Mouse (Mus musculus): ENCODE measurements at regions not wholly inside any gene's neighbourhood (a gene's known extent, or its start where the extent isn't known, plus 50 kb on each side); places are given as distances from the start of the nearest gene placed in this dataset.

DNA sequence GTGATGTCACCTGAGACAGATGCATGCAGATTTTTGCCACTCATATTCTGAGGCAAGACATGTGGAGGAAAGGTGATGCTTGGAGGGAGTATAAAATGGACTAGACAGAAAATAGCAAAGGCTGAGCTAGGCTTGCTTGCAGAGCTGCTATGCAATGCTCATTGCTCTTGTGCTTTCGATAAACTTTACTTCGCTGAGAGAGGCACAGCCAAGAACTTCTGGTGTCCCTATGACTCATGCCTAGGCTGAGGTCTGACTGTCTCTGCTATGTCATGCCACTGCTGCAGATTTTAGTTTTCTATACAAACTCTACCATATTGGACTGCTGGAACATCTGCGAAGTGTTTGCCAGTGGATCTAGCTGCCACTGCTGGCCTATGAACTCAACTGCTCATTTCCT lies 687.5 kb upstream of the Pou3f3 start:
- DNase-seq (ENCODE audit: low read depth): no peak

DNA sequence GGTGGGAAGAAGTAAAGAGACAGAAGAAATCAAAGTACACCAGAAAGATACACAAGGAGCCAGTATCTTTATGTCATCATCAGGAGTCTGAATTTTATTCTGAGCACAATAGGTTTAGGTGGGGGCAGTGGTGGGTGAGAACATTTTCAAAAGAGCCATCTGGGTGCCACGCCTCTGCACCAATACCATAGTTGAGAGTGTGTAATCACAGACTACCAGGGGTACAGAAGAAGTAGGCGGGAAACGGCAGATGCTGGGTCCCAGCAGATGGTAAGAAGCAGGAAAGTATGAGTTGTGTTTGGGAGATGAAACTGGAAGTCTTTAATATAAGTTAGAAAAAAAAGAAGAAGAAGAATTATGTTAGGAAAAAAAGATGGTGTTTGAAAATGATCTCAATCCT lies 682.7 kb upstream of the Pou3f3 start:
- no peak for DNase-seq (ENCODE audit: low read depth)

DNA sequence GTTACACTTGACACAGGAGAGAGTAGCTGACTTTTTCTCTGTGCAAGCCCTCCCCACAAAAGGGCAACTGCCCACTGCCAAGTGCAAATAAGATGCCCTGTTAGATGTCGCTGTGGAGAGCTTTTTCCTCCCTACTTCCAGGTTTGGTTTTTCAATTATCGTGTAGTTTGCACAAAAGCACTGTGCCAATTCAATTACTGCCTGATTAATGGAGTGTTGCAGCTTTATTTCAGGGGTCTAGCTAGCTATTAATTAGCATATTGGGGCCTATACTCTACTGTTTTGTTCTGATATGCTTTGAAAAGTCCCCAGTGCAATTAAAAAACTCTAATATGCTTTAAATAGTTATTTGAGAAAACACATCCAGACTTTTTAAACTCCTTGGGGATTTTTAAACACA lies 676.6 kb upstream of the Pou3f3 start:
- no peak for DNase-seq (ENCODE audit: low read depth)

DNA sequence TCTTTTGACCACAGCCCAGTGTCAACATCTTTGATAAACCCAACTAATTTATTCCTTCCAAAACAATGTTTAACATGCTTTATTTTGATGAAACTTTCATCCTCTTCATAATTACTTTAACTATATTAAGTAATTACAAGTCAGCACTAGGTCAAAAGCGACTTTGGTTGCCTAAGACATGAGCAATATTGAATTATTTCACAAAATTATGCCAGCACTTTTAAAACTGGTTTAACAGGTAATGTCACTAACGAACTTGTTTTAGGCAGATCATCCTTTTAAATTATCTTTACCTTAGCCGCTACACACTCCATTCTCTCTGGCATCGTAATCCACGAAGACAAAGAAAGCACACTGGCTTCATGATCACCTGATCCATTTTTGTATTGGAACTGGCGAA lies 669.8 kb upstream of the Pou3f3 start:
- no peak for DNase-seq (ENCODE audit: low read depth)

DNA sequence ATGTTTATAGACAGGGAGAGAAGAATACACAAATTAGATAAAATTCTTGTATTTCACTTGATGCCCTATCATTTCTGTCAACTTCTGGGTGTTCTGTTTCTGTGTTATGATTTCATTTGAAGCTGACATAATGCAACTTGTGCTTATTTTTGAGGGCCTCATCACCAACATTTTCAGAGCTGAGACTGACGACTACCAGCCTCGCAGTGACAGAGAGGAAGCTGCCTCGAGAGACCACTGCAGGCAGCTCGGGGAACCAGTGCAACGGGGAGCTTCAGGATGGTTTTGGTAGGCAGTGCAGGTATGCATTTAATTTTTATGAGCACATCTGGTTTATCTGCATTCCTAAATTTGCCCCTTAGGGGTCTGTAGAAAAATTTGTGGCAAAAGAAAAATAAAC lies 669.1 kb upstream of the Pou3f3 start:
- DNase-seq (ENCODE audit: low read depth): no peak

DNA sequence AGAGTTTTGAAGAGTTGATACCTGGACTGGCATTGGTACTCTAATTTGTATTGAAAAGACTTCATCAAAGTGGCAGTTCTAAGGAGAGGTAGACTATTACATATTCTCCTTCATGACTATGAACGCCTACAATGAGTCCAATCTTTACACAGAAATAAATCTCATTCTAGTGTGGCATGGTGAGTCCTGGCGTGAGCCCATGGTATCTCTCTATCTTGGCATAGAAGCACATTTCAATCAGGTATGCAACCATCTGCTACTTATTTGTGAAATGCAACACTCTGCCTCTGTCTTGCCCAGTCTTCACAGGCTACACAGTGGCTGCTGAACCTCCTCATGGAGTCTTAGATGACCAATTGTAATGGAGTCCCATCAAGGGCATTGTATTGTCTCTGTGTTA lies 661.8 kb upstream of the Pou3f3 start:
- no peak for DNase-seq (ENCODE audit: low read depth)

DNA sequence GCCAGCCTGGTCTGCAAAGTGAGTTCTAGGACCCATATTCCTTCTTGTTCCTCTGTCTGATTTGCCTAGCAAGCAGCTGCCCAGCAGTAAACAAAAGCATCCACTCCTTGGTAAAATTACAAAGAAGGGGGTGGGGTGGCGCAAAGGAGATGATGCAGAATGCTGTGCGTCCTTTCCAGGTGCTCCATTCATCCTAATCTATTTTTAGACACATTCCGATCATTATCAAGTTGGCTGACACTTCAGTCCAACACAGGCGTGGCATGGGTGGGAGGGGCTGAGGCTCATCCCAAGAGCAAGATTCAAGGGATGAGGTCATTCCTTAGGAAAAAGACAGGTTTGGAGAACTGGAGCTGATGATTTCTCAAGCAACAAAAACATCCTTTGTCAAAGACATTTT lies 660.2 kb upstream of the Pou3f3 start:
- no peak for DNase-seq (ENCODE audit: low read depth)

DNA sequence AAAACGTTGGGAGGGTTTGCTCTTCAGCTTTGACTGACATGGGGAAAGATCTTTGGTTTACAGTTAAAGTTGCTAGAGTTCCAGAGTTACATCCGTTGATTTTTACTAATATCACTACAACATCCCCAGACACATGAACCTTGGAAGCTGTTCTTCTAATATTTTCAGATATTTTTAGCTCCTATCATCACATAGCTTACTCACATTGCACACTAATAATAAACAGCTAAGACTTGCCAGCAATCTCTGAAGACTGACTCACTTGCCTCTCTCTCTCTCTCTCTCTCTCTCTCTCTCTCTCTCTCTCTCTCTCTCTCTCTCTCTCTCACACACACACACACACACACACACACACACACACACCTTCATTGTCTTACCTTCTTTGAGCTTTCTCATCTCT lies 654.0 kb upstream of the Pou3f3 start:
- no peak for DNase-seq (ENCODE audit: low read depth)

DNA sequence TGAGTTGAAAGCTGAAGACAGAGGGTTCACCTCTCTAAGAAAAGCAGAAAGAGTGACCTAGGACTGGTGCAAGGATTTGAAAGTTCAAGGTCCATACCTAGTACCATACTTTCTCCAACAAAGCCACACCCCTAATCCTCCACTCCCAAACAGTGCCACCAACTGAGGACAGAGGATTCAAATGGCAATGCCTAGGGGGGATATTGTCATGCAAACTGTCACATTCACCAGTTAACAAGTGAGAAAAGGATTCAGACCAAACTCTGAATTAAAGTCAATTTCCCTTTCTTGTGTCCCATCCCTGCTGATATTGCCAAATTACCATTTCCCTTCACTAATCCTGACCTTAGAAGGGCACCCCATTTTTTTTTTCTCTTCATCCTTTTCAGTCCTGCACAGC lies 637.1 kb upstream of the Pou3f3 start:
- no peak for DNase-seq (ENCODE audit: low read depth)

DNA sequence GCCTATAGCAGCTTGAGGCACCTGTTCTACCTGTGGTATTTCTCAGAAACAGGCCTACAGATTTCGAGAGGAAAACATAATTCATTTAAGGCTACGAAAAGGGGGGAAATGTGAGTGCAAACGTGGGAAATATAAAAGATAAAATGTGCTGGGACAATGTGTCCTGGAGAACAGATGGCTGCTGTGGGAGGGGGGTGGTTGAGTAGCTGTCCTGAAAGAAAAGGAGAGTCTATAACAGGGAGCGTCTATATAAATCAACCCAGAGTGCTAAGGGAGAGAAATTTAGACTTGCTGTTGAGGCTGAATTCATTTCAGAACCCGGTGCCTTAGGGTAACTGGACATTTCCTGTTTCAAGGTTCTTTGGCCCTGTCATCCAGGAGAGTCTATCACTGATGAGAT lies 625.5 kb upstream of the Pou3f3 start:
- no peak for DNase-seq (ENCODE audit: low read depth)

DNA sequence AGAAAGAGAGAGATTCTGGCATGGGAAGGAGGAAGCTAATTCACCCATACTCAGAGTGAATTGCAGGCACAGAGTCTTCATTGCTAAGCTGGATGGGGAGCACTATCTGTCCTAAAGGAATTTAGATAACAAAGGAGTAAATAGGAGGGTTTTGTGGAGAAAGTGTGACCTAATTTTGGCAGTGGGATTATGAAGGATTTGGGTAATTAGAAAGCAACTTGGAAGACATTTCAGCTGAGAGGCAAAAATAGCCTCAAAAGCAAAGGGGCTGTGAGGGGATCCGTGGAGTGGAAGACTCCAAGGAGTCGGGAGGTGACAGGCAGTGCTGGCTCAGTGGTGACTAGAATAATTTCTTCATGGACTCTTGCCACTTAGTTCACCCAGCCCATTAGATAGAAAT lies 599.5 kb upstream of the Pou3f3 start:
- DNase-seq (ENCODE audit: low read depth): no peak

DNA sequence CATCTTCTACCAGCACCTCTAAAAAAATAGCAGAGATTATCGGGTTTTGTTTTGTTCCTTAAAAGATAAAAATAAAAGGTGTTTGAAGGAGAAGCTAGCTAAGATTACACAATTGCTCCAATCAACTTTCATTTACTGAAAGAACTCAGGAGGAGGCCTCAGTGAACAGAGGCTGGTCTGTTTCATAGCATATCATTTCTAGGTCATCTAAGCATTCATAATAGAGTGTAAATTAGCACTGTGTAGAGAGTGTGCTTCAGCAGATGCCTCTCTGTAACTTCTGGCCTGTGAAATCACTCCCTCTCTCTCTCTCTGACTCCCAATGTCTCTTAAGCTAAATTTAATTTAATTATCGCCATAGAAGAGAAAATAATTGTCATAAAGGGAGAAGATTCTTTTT lies 597.0 kb upstream of the Pou3f3 start:
- DNase-seq (ENCODE audit: low read depth): no peak

DNA sequence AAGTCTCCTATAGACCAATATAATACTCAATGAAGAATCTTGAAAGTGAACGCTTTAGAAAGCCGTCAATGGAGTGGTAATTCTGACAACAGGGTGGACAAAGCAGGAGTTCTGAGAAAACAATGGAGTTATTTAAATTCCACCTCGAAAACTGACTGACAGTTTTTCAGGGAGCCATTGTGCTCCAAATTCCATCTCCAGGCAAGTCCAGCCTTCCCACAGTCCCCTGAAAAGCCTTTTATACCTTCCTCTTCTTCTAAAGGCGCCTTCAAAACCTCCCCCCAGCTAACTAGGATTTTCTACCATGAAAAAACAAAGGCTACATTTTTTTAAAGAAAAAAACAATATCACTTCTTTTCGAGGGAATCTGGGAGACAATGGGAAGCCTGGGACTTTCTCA lies 588.0 kb upstream of the Pou3f3 start:
- DNase-seq (ENCODE audit: low read depth): no peak

DNA sequence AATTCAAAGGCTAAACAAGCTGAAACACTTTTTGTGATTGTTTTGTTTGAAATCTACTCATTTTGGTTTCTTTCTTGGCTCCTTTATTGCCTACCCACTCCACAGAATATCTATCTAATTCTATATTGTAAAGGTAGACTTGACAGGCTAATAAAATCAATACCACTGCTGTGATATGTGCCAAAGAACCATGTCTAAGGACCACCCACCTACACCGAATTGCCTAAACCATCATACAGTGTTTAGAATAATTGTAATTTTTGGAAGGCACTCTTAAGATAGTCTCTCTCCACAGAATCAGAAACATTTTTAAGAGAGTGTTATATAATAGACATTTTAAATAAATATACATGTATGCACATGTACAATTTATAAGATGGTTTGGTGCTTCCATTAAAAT lies 587.6 kb upstream of the Pou3f3 start:
- no peak for DNase-seq (ENCODE audit: low read depth)

DNA sequence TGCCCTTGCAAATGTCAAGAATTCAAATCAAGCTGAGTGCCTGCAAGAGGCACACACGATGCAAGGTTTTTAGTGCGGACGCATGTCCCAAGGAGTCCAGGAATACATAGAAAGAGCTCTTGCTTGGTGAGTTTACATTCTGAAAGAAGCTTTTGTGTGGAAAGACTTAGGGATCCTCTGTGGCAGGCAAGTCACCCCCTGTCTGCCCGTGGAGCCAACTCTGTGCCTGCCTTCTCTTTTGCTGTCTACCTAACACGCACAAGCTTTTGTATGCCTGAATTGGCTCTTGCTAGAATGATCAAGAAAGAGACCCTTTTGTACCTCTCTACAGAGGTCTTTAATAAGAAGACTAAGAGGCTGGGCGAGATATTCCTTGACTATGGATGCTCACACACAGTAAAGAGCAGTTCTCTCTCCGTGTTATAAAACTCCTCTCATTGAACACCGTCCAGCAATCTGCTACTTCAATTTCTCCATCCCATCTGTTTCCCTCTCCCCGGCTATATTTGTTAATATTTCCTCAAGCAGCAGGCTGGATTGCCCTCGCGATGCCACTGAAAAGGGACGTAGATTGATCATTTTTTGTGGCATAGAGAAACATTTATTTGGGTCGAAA lies 543.3 kb upstream of the Pou3f3 start:
- no peak for DNase-seq (ENCODE audit: low read depth)

DNA sequence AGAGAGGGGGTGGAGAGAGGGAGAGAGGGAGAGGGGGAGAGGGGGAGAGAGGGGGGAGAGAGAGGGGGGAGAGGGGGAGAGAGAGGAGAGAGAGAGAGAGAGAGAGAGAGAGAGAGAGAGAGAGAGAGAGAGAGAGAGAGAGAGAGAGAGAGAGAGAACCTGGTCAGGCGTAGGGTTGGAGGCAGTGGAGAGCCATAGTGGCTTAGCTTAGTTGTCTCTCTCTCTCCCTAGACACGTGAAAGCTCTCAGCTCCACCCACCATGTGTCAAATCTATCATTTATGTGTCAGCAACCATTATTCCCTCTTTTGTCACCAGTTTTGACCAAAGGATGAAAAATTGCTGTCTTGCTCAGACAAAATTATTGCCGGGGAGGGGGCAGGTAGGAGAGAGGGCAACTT lies 542.7 kb upstream of the Pou3f3 start:
- DNase-seq (ENCODE audit: low read depth): no peak

DNA sequence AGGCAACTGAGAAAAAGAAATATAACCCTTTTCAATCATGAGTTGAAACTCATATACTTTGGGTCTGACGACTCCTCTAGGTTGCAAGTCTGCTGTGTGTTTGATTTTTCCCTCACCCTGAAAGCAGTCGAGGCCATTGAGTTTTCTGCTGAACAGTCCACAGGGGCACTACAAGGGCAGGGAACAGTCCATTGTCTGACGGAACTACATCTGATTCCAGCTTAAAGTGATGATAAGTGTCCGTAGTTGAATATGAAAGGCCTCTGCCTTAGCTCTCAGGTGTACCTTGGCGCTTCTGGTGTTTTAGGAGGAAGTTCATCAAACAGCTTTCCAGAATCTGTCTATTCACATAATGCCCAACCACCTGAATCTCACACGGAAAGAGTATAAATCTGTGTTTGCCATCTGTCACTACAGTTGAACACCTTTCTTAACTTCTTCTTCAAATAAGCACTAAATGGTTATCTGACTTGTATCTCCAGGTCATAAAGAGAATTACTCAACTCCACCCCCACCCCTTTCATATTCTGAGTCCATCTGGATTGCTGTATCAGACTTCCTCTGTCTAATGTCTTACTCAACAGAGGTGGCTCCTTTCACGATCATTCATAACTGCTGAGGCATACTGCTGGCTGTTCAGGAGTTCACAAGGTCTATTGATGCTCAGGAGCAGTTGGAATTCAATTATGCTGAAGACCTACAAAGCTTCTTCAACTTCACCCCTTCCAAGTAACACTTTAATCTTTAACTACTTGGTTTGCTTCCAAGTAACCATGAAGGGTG lies 527.6 kb upstream of the Pou3f3 start:
- DNase-seq (ENCODE audit: low read depth): no peak

DNA sequence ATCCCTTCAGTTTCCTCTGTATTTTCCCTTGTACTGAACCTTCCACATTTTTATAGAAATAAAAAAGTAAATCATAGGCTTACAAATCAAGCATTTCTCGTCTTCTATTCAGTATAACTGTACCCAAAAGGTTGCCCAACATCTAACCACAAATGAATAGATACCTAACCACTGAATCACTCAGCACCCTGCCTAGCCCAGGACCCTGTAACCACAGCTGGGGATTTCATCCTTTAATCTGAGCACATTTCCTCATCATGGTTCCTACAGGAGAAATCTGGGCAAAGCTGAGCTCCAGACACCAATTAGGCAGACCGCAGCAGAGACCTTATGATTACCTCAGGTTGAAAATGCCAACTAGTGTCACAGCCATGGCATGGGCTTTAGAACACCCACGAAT lies 526.1 kb upstream of the Pou3f3 start:
- peak; percentile 77 for DNase-seq (ENCODE audit: low read depth)

DNA sequence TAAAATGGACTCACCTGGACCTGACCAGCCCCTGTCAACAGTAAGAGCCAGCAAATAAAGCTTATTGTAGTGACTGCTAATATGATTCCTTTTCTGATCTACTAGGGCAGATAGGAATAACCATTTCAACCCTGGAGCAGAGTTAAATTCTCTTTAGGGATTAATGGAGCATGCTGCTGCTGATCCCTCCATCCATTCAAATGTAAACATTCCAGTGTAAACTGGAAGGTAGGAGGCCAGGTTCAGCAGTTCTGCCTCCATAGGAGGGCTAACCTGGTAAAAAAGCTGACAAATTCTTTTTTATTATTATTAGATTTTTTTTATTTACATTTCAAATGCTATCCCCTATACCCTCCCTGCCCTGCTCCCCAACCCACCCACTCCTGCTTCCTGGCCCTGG lies 509.3 kb upstream of the Pou3f3 start:
- no peak for DNase-seq (ENCODE audit: low read depth)

DNA sequence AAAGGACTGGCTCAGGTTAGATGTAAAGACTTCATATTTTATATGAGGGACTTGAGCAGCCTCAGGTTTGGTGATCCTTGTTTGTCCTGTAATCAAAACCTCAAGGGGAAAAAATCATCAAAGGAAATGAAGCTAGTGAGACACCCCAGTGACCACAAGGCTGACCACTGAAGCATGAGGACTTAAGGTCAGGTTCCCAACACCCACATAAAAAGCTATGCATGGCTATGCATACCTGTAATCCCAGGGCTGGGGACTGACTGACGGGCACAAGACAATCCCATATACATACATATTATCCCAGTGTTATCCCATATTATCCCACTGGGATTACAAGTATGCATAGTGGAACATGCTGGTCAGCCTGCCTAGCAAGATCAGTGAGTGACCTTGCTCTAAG lies 467.5 kb upstream of the Pou3f3 start:
- DNase-seq (ENCODE audit: low read depth): no peak

DNA sequence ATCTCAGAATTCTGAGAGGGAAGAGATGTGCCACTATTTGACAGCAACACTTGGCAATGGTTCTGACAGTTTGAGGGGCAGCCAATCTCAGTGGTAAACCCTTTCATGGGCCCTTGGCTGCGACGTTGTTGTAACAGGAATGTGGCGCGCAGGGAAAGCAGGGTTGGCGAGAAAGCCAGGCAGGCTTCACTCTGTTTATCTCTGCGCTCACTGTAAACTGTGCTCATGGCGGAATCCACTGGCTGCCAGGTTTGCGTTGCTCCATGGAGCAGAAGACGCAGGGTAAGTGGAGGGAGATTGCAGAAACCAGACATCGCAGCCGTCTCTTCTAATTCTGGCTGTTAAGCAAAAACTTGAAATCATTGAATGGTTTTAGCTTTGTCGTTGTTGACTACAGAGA lies 465.9 kb upstream of the Pou3f3 start:
- no peak for DNase-seq (ENCODE audit: low read depth)

DNA sequence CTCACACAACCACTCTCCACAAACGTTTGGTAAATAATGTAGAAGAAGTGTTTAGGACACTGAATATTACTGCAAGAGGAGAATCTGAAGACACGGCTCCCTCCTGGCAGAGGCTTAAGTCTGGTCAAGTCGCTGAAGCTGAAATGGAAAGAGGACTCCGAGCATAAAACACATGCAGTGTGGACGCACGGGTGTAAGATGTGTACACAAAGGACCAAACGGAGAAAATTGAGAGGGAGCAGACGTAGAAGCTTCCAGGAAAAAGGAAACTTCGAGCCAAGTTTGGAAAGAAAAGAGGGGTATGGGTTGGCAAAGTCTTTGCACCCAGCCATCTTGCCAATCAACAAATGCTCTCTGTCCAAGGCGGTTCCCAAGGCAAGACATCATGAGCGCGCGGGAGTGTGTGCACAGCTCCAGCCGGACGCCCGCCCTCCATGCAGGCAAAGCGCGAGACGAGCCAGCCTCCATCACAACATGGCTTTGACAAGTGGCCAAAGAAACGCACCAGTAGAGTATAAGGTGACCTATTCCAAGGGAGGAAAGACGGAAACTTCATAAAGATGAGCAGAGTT lies 465.0 kb upstream of the Pou3f3 start:
- DNase-seq (ENCODE audit: low read depth): no peak

DNA sequence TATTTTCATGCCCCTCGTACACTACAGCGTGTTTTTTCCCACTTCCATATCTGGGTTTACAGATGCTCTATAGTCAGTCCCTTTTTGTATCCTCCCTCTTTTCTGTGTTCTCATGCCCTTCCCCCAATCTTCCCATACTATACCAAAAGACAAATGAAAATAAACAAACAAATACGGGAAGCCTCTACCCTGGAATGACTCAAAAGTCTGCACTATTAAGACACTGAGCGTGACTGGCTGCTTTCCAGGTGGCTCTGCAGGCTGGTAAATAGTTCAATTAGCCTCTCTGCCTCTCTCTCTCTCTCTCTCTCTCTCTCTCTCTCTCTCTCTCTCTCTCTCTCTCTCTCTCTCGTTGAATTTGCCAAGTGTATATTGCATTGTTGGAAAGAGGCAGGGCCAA lies 464.5 kb upstream of the Pou3f3 start:
- DNase-seq (ENCODE audit: low read depth): no peak

DNA sequence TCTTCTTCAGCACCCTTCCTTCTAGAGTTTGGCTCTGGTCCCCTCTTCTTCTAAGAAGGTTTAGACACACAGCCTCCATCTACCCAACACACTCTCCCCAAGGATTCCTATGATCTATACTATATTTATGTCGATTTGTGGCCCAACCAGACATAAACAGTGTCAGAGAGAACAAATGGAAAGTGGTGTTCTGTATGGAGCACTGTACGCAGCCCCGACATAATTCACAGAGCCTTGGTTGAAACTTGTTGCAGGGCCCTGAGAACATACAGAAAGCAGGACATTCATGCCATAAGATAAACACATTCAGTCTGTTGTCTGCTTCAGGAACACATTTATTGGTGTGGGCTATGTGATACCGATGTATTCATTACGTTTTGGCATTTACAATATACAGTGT lies 463.7 kb upstream of the Pou3f3 start:
- DNase-seq (ENCODE audit: low read depth): no peak
